Mouse (Mus musculus): ENCODE measurements around the gene Tent2.

DNA sequence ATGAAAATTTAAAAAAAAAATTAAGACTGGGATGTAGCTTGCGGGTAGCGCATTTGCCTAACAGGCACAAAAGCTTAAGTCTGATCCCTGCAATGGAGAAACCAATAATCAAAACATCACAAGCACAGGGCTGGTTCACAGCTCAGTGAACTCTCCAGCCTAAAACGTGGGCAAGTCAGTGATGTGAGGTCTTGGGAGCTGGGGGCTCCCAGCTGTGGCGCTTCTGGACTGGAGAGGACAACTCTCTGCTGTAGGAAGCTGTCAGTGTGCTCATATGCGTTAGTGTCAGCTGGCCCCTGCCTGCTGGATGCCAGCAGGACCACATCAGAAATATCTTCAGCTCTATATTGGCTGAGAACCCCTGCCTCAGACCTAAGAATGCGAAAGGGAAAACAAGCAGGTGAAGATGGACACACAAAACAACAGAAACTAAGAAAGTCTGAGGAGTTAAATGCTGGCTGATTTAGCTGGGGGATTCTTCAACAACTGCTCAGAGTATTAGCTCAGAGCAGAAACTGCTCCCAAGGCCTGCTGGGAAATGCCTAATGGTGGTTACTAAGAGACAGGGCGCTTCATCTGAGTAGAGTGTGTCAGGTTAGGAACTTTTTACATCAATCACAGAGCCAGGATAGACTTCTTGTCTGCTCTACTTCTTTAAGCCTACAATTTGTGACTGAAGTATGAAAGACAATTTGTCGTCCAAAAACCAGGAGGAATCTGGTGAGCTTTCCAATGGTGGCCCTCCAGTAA, 63.9 kb downstream of the Tent2 start:
- TF ChIP-seq MAFK (IDR thresholded peaks at IDR 0.05; ENCODE audit: insufficient read depth, low read depth, low read length) (no peak), CHD2 (IDR thresholded peaks at IDR 0.05; ENCODE audit: low read depth, low read length) (no peak), HCFC1 (IDR thresholded peaks at IDR 0.05; ENCODE audit: borderline replicate concordance, insufficient read depth, low read length) (no peak), ZNF384 (IDR thresholded peaks at IDR 0.05; ENCODE audit: low read depth, low read length) (no peak)
